Mouse (Mus musculus) layer of hippocampus, adult 2 months (tissue): ENCODE measurements around the gene Dlx6. TPM values are rescaled to one million over a fixed set of nuclear protein-coding genes. Genes with fewer than 3 reads are reported as not detected.

Experiments used
- DNase-seq, 2 experiments: peaks; one replicate each; pipeline ENCODE4 v3.0.0; 2022; ENCODE audit warnings: low spot score in 2 of 2
- H3K27ac ChIP-seq: fragments of 200-600 bp; 2 replicates; pipeline ENCODE4 v1.8.1; 2022
- H3K4me3 ChIP-seq: fragments of 200-600 bp; 2 replicates; pipeline ENCODE4 v1.8.1; 2022; ENCODE audit warnings: mild to moderate bottlenecking
- CTCF ChIP-seq: fragments of 200-600 bp; conservative IDR thresholded peaks from 2 replicates; pipeline ENCODE4 v1.8.1; 2022; ENCODE audit warnings: antibody characterized with exemption, mild to moderate bottlenecking, moderate library complexity
- total RNA-seq, 2 experiments: library from RNA; stranded (reverse); gene quantifications; 2 replicates each; pipeline ENCODE4 v1.2.3; 2021

Gene Dlx6
- total RNA-seq, 2 experiments from 2014 or later: 7.5 to 8.5 TPM

GRCm38 (mm10) chr6:6875136-6875535 lies 12.0 kb downstream of the Dlx6 start:
- Histone ChIP-seq H3K27ac (no peak overlapping the region), H3K4me3 (no peak overlapping the region)
- no peak for TF ChIP-seq CTCF
- no peak for DNase-seq

GRCm38 (mm10) chr6:6875676-6876075 lies 12.5 kb downstream of the Dlx6 start:
- DNase-seq: no peak
- Histone ChIP-seq H3K4me3 (no peak overlapping the region), H3K27ac (no peak overlapping the region)
- no peak for TF ChIP-seq CTCF

- no peak overlapping the region for H3K27ac ChIP-seq
- no peak overlapping the region for H3K4me3 ChIP-seq
- no peak for DNase-seq
- TF ChIP-seq CTCF: no peak
Observed at GRCm38 (mm10) chr6:6876231-6876630, 13.1 kb downstream of the Dlx6 start.

GRCm38 (mm10) chr6:6876731-6877130 lies 13.6 kb downstream of the Dlx6 start:
- Histone ChIP-seq H3K4me3 (no peak overlapping the region), H3K27ac (no peak overlapping the region)
- no peak for DNase-seq
- TF ChIP-seq CTCF: no peak

- Histone ChIP-seq H3K27ac (no peak overlapping the region), H3K4me3 (no peak overlapping the region)
- DNase-seq: no peak
- TF ChIP-seq CTCF: no peak
Observed at GRCm38 (mm10) chr6:6877346-6877910, 14.3 kb downstream of the Dlx6 start.

- Histone ChIP-seq H3K27ac (no peak overlapping the region), H3K4me3 (no peak overlapping the region)
- no peak for TF ChIP-seq CTCF
- DNase-seq: no peak
Observed at GRCm38 (mm10) chr6:6877981-6878840, 15.1 kb downstream of the Dlx6 start.

GRCm38 (mm10) chr6:6878841-6879291 lies 15.7 kb downstream of the Dlx6 start:
- H3K27ac ChIP-seq: no peak overlapping the region

GRCm38 (mm10) chr6:6879371-6880325 lies 16.5 kb downstream of the Dlx6 start:
- no peak overlapping the region for H3K27ac ChIP-seq
- no peak for DNase-seq
- peak overlapping the region; percentile 22; the same call in 1 of the 2 replicates for H3K4me3 ChIP-seq
- TF ChIP-seq CTCF: no peak

More at GRCm38 (mm10) chr6:6878841-6879291, 15.7 kb downstream of the Dlx6 start:
- H3K4me3 ChIP-seq: no peak overlapping the region
- DNase-seq: no peak
- no peak for TF ChIP-seq CTCF

GRCm38 (mm10) chr6:6880361-6881114 lies 17.4 kb downstream of the Dlx6 start:
- DNase-seq: no peak
- no peak overlapping the region for H3K27ac ChIP-seq
- peak overlapping the region; percentile 22; the same call in 1 of the 2 replicates for H3K4me3 ChIP-seq
- no peak for TF ChIP-seq CTCF

- TF ChIP-seq CTCF: no peak
- Histone ChIP-seq H3K27ac (no peak overlapping the region), H3K4me3 (peak overlapping the region; percentile 49)
- DNase-seq: no peak
Observed at GRCm38 (mm10) chr6:6881115-6881637, 18.0 kb downstream of the Dlx6 start.

- no peak within 1 kb of the TSS for H3K27ac ChIP-seq
- peak; percentile 30 to 43 for DNase-seq
- H3K4me3 ChIP-seq: peak within 1 kb of the TSS; percentile 49
- no peak for TF ChIP-seq CTCF
Observed at GRCm38 (mm10) chr6:6881638-6882190, 18.6 kb downstream of the Dlx6 start, which contains the start of gene Dlx5. Gene Dlx5, minus strand, starts transcription at chr6:6882085.
